Mouse (Mus musculus) midbrain, embryonic 13.5 days (tissue): ENCODE measurements around the gene Cacna2d2. TPM values are rescaled to one million over a fixed set of nuclear protein-coding genes. Genes with fewer than 3 reads are reported as not detected.

ENCODE experiments used
- ATAC-seq: fragments of 200-750 bp; cut with Nextera tagmentation; 2 replicates; pipeline ENCODE4 v1.8.0; 2017; ENCODE audit warnings: mild to moderate bottlenecking, moderate TSS enrichment, moderate library complexity
- H3K27ac ChIP-seq: fragments of 300-500 bp; sonication (generic); 2 replicates; pipeline ENCODE4 v1.5.1; 2015; ENCODE audit warnings: inconsistent platforms, mild to moderate bottlenecking, moderate library complexity
- H3K27me3 ChIP-seq: fragments of 300-500 bp; sonication (generic); 2 replicates; pipeline ENCODE4 v1.6.1; 2015; ENCODE audit warnings: mild to moderate bottlenecking, inconsistent platforms
- H3K36me3 ChIP-seq: fragments of 300-500 bp; sonication (generic); 2 replicates; pipeline ENCODE4 v1.6.1; 2015; ENCODE audit warnings: mild to moderate bottlenecking, inconsistent platforms
- H3K4me1 ChIP-seq: fragments of 300-500 bp; sonication (generic); replicated peaks from 2 replicates; pipeline ENCODE4 v1.6.1; 2015; ENCODE audit warnings: inconsistent platforms
- H3K4me2 ChIP-seq: fragments of 300-500 bp; sonication (generic); replicated peaks from 2 replicates; pipeline ENCODE4 v1.6.1; 2015; ENCODE audit warnings: moderate library complexity, mild to moderate bottlenecking, inconsistent platforms
- H3K4me3 ChIP-seq: fragments of 300-500 bp; sonication (generic); replicated peaks from 2 replicates; pipeline ENCODE4 v1.5.1; 2015; ENCODE audit warnings: mild to moderate bottlenecking, inconsistent platforms
- H3K9ac ChIP-seq: fragments of 300-500 bp; sonication (generic); replicated peaks from 2 replicates; pipeline ENCODE4 v1.6.1; 2015; ENCODE audit warnings: mild to moderate bottlenecking, inconsistent platforms
- H3K9me3 ChIP-seq: fragments of 300-500 bp; sonication (generic); 2 replicates; pipeline ENCODE4 v1.6.1; 2016; ENCODE audit warnings: mild to moderate bottlenecking, inconsistent platforms
- WGBS: fragments of 180-500 bp; shearing (Covaris S2); methylation state at CpG from one replicate; pipeline ENCODE4 v1.1.7; 2015; 5-methylcytosine and 5-hydroxymethylcytosine counted together
- polyA plus RNA-seq: library from polyadenylated mRNA; unstranded; fragments of >200 nt; fragmentation: Nextera tagmentation; extraction: Ambion mirVana; gene quantifications from 2 replicates; pipeline ENCODE4 v1.2.1, GENCODE M21; 2015

Cacna2d2 gene
- polyA plus RNA-seq, 1 experiment from 2014 or later: 7.1 TPM

- Histone ChIP-seq H3K4me2 (peak overlapping the region; percentile 13; the same call in 1 of the 2 replicates), H3K9ac (no peak overlapping the region), H3K27me3 (no peaks in the 10 kb centered on the region), H3K36me3 (no peaks in the 10 kb centered on the region), H3K4me3 (no peak overlapping the region), H3K9me3 (no peaks in the 10 kb centered on the region), H3K4me1 (peaks cover 73% of the 10 kb centered on the region), H3K27ac (peak overlapping the region; percentile 80)
- 26% methylated on average over 6 of the region's 6 CpGs for WGBS
- peak; percentile 73 for ATAC-seq
Measured at GRCm38 (mm10) chr9:107435285-107435684, 35.9 kb downstream of the Cacna2d2 start.

GRCm38 (mm10) chr9:107442891-107443290, 43.5 kb downstream of the Cacna2d2 start:
- ATAC-seq: no peak
- H3K27me3 ChIP-seq: no peaks in the 10 kb centered on the region
- H3K9me3 ChIP-seq: no peaks in the 10 kb centered on the region
- 56% methylated on average over 4 of the region's 4 CpGs for WGBS
- no peaks in the 10 kb centered on the region for H3K36me3 ChIP-seq
- H3K4me1 ChIP-seq: peaks cover 64% of the 10 kb centered on the region
- peak overlapping the region; percentile 75 for H3K27ac ChIP-seq
- no peak overlapping the region for H3K4me2 ChIP-seq
- H3K4me3 ChIP-seq: no peak overlapping the region
- no peak overlapping the region for H3K9ac ChIP-seq

GRCm38 (mm10) chr9:107443324-107443723, 43.9 kb downstream of the Cacna2d2 start:
- 49% methylated on average over 12 of the region's 12 CpGs for whole genome bisulfite sequencing
- no peak overlapping the region for H3K4me3 ChIP-seq
- H3K9ac ChIP-seq: peak overlapping the region; percentile 49
- no peak overlapping the region for H3K4me2 ChIP-seq
- no peak for ATAC-seq
- H3K36me3 ChIP-seq: no peaks in the 10 kb centered on the region
- H3K4me1 ChIP-seq: peaks cover 60% of the 10 kb centered on the region
- no peaks in the 10 kb centered on the region for H3K9me3 ChIP-seq
- peak overlapping the region; percentile 75 for H3K27ac ChIP-seq
- H3K27me3 ChIP-seq: no peaks in the 10 kb centered on the region

- 4% methylated on average over 5 of the region's 6 CpGs for WGBS
- Histone ChIP-seq H3K4me3 (no peak overlapping the region), H3K36me3 (no peaks in the 10 kb centered on the region), H3K27me3 (no peaks in the 10 kb centered on the region), H3K27ac (peak overlapping the region; percentile 85), H3K9ac (no peak overlapping the region), H3K9me3 (no peaks in the 10 kb centered on the region), H3K4me2 (no peak overlapping the region; the same call in 1 of the 2 replicates), H3K4me1 (peaks cover 63% of the 10 kb centered on the region)
- ATAC-seq: peak; percentile 59; the same call in 1 of the 2 replicates
Measured at GRCm38 (mm10) chr9:107445011-107445471, 45.6 kb downstream of the Cacna2d2 start.

- Histone ChIP-seq H3K9ac (no peak overlapping the region), H3K27me3 (no peaks in the 10 kb centered on the region), H3K4me3 (no peak overlapping the region), H3K27ac (peak overlapping the region; percentile 59; the same call in 1 of the 2 replicates), H3K4me1 (peaks cover 64% of the 10 kb centered on the region), H3K9me3 (no peaks in the 10 kb centered on the region), H3K36me3 (no peaks in the 10 kb centered on the region), H3K4me2 (no peak overlapping the region)
- WGBS: 42% methylated on average over 22 of the region's 22 CpGs
- no peak for ATAC-seq
Measured at GRCm38 (mm10) chr9:107448805-107449517, 49.5 kb downstream of the Cacna2d2 start.

GRCm38 (mm10) chr9:107451400-107451799, 52.0 kb downstream of the Cacna2d2 start:
- peaks cover 46% of the 10 kb centered on the region for H3K4me1 ChIP-seq
- 73% methylated on average over 8 of the region's 8 CpGs for WGBS
- H3K4me3 ChIP-seq: no peak overlapping the region
- peak overlapping the region; percentile 66 for H3K27ac ChIP-seq
- peak; percentile 24; the same call in 1 of the 2 replicates for ATAC-seq
- no peak overlapping the region for H3K4me2 ChIP-seq
- H3K9me3 ChIP-seq: no peaks in the 10 kb centered on the region
- H3K9ac ChIP-seq: 0 out of 2 replicates have a peak overlapping the region, but pooled peaks have one; percentile 28
- H3K27me3 ChIP-seq: no peaks in the 10 kb centered on the region
- H3K36me3 ChIP-seq: no peaks in the 10 kb centered on the region

GRCm38 (mm10) chr9:107451891-107452521, 52.6 kb downstream of the Cacna2d2 start:
- ATAC-seq: peak; percentile 47; the same call in 1 of the 2 replicates
- 41% methylated on average over 11 of the region's 11 CpGs for WGBS
- H3K9me3 ChIP-seq: no peaks in the 10 kb centered on the region
- peak overlapping the region; percentile 66 for H3K27ac ChIP-seq
- H3K4me3 ChIP-seq: no peak overlapping the region
- no peaks in the 10 kb centered on the region for H3K27me3 ChIP-seq
- H3K36me3 ChIP-seq: no peaks in the 10 kb centered on the region
- peaks cover 46% of the 10 kb centered on the region for H3K4me1 ChIP-seq
- H3K4me2 ChIP-seq: no peak overlapping the region
- no peak overlapping the region for H3K9ac ChIP-seq

DNA sequence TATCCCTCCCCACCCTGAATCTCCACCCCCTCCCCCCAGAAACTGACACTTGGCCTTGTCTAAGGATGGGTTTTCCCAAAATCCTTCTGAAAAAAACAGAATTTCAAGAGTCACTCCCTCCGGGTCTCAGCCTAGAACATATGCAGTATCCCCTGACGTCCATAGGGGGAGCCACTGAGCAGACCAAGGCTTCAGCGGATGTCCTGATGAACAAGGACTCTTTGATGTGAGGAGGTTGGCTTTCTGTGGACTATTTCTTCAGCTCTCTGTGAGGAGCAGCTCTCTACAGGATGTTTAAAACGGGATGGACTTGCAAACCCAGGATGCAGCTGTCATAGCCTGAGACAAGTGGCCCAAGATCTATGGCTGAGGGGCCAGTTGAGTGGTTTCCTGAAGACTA, 53.1 kb downstream of the Cacna2d2 start:
- H3K9ac ChIP-seq: no peak overlapping the region
- 35% methylated on average over 4 of the region's 4 CpGs for WGBS

DNA sequence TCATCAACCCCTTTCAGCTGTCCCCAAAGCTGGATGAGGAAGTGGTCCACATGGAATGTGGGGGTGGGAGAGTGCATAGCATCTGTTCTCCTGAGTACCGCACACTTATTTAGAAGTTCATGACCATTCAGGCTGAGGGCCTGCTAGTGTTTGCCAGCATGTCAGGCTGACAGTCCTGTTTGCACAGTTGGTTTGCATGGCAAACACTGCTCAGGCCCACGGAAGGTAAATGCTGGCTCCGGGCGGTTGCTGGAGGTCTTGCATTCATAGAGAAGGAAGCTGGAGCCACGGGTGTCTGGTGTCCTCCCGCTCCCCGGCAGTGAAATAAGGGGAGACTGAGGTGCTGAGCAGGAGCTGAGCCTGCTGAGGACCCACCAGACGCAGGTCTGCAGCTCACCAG, 53.7 kb downstream of the Cacna2d2 start:
- peaks cover 46% of the 10 kb centered on the region for H3K4me1 ChIP-seq
- H3K9ac ChIP-seq: no peak overlapping the region
- H3K9me3 ChIP-seq: no peaks in the 10 kb centered on the region
- H3K27ac ChIP-seq: no peak overlapping the region; the same call in 1 of the 2 replicates
- WGBS: 87% methylated on average over 8 of the region's 8 CpGs
- no peak overlapping the region for H3K4me3 ChIP-seq
- no peak overlapping the region for H3K4me2 ChIP-seq
- no peak for ATAC-seq
- H3K27me3 ChIP-seq: no peaks in the 10 kb centered on the region
- H3K36me3 ChIP-seq: no peaks in the 10 kb centered on the region

More for the DNA sequence above, 53.1 kb downstream of the Cacna2d2 start:
- Histone ChIP-seq H3K27me3 (no peaks in the 10 kb centered on the region), H3K4me1 (peaks cover 46% of the 10 kb centered on the region), H3K36me3 (no peaks in the 10 kb centered on the region), H3K9me3 (no peaks in the 10 kb centered on the region), H3K27ac (peak overlapping the region; percentile 66), H3K4me2 (no peak overlapping the region), H3K4me3 (no peak overlapping the region)
- ATAC-seq: no peak

DNA sequence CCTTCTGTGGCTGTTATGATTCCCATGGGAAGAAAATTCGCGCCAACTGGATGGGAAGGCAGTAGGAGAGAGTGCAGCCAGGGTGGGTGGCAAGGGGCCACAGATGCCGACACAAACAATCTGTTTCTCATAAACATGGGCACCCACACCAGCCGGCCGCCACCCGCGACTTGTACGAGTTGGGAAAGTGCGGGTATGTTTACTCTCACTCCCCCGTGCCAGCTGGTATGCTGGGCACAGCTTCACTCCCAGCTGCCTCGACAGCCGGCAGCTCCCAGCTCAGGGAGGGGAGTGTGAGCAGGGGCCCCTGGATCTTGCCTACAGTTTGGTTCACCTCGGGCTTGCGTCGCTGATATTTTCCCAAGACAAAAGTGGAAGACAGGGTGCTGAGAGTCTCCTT, 57.3 kb downstream of the Cacna2d2 start:
- H3K27ac ChIP-seq: no peak overlapping the region
- no peak overlapping the region for H3K9ac ChIP-seq
- H3K4me1 ChIP-seq: peaks cover 24% of the 10 kb centered on the region
- no peak for ATAC-seq
- no peaks in the 10 kb centered on the region for H3K36me3 ChIP-seq
- no peaks in the 10 kb centered on the region for H3K9me3 ChIP-seq
- H3K4me2 ChIP-seq: no peak overlapping the region
- whole genome bisulfite sequencing: 75% methylated on average over 15 of the region's 15 CpGs
- no peak overlapping the region for H3K4me3 ChIP-seq
- H3K27me3 ChIP-seq: no peaks in the 10 kb centered on the region

DNA sequence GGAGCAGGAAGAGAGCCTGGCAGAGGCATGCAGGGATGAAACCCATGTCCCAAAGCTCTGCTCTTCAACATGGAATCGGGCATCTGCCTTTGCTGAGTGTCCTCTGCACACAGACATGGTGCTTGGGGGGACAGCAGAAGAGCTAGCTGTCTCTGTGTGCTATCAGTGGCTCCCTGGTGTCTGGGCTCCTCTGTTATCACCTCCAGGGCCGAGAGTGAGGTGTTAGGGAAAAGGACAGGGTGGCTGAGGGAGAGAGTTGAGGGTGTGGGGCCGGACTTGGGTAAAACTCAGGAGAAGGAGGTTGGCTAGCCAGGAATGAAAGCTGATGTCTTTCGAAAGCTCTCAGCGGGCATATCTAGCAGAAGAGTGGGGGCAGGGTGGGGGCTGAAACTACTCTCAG, 63.5 kb downstream of the Cacna2d2 start:
- 74% methylated on average over 5 of the region's 5 CpGs for WGBS
- H3K4me1 ChIP-seq: peaks cover 40% of the 10 kb centered on the region
- H3K9me3 ChIP-seq: no peaks in the 10 kb centered on the region
- H3K27ac ChIP-seq: peak overlapping the region; percentile 83
- H3K9ac ChIP-seq: no peak overlapping the region
- no peak overlapping the region for H3K4me2 ChIP-seq
- no peak overlapping the region for H3K4me3 ChIP-seq
- no peaks in the 10 kb centered on the region for H3K27me3 ChIP-seq
- ATAC-seq: no peak
- no peaks in the 10 kb centered on the region for H3K36me3 ChIP-seq

GRCm38 (mm10) chr9:107463509-107463908, 64.1 kb downstream of the Cacna2d2 start:
- WGBS: 11% methylated on average over 7 of the region's 7 CpGs
- ATAC-seq: peak; percentile 74
- H3K27me3 ChIP-seq: no peaks in the 10 kb centered on the region
- H3K4me1 ChIP-seq: peaks cover 40% of the 10 kb centered on the region
- peak overlapping the region; percentile 83 for H3K27ac ChIP-seq
- no peak overlapping the region for H3K4me3 ChIP-seq
- no peak overlapping the region; the same call in 1 of the 2 replicates for H3K9ac ChIP-seq
- no peak overlapping the region for H3K4me2 ChIP-seq
- no peaks in the 10 kb centered on the region for H3K36me3 ChIP-seq
- no peaks in the 10 kb centered on the region for H3K9me3 ChIP-seq
